In the genomic region with DNA sequence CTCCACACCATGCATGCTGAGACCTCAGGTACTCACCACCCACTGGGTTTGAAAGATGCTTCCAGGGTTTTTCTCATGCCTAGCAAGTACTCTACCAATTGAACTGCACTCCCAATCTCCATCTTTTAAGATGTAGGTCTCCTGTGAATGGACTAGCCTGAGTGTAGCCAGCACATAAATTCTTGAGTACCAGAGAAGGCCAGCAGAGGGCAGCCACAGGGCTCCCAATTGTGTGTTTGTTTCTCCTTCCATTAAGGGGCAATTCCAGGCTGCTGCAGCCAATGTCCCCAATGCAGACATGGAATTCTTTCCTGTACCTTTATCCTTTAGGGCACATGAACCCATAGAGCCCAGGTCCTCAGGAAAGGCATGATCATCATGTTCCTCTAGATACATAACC, we compare ENCODE assay signal across 9 mouse cellular contexts. TPM values are rescaled to one million over a fixed set of nuclear protein-coding genes. Genes with fewer than 3 reads are reported as not detected.
DNase-seq lines count a peak whose midpoint lies in the region; ATAC-seq lines count a peak whose summit lies in the region.
"Had no signal": no experiment of that assay in that cellular context is flagged by ENCODE, and none has a peak within 500 bp of the region (broad histone marks: within the 10 kb centered on the region; RNA-seq: fewer than 3 reads in every experiment).

No protein-coding gene starts in this region.

- no peak overlapping the region for H3K4me3 ChIP-seq in limb, embryonic 11.5 days (ENCODE audit: low read depth, low read length)

- no peak for ATAC-seq in limb, embryonic 11.5 days (ENCODE audit: insufficient number of reproducible peaks, low FRiP score, low TSS enrichment, low read depth)

- H3K9ac ChIP-seq in limb, embryonic 11.5 days (ENCODE audit: low read length), result no peak overlapping the region

- H3K9me3 ChIP-seq in limb, embryonic 11.5 days (ENCODE audit: control insufficient read depth, low read length), result no peaks in the 10 kb centered on the region

- H3K27ac ChIP-seq in limb, embryonic 11.5 days (replicated peaks; ENCODE audit: low read depth, low read length), result no peak overlapping the region

- no peaks in the 10 kb centered on the region for H3K27me3 ChIP-seq in limb, embryonic 11.5 days (ENCODE audit: control insufficient read depth, insufficient read depth, low read length)

- DNase-seq in adrenal gland, adult 2 months, result peak; percentile 36
- no peak for DNase-seq in adrenal gland, postnatal 4 days (ENCODE audit: low spot score in 2 of 2)
- peak; percentile 29 to 36 for DNase-seq in left cerebral cortex, adult 18-20 months (ENCODE audit: low spot score in 2 of 2)
- DNase-seq in left cerebral cortex, adult 11 months (ENCODE audit: low spot score), result no peak
- DNase-seq in R1 (ENCODE audit: low read depth, low spot score), result peak; percentile 61
- DNase-seq in forelimb bud, embryonic 11.5 days (ENCODE audit: low read depth, low spot score), result peak; percentile 52
- DNase-seq in limb, embryonic 11.5 days (ENCODE audit: low spot score), result peak; percentile 80
- peak; percentile 54 to 62 for DNase-seq in right cerebral cortex, postnatal 10 days (ENCODE audit: low spot score in 2 of 2)

- H3K4me2 ChIP-seq in limb, embryonic 11.5 days (ENCODE audit: low read depth, severe bottlenecking), result no peak overlapping the region

- no peaks in the 10 kb centered on the region for H3K36me3 ChIP-seq in limb, embryonic 11.5 days (ENCODE audit: control insufficient read depth, insufficient read depth, low read length)

- no peaks in the 10 kb centered on the region for H3K4me1 ChIP-seq in limb, embryonic 11.5 days (ENCODE audit: control insufficient read depth, insufficient read depth, low read length)

RNA-seq across cellular contexts. Expression of a gene that starts 4.1 kb away (rescaled TPM):
- 1 to 10 TPM in 1 of 2 experiments, under 1 TPM in 1; 0.49 to 1.1 TPM for total RNA-seq in adrenal gland, adult 2 months (2021)
- 0.98 and 1.1 TPM in 2 replicates for polyA plus RNA-seq in adrenal gland, adult 2 months (2012; rRNA removed)
- total RNA-seq in adrenal gland, postnatal 4 days (2021), result under 1 TPM; 0.25 to 0.28 TPM
- not detected for total RNA-seq in left cerebral cortex, adult 18-20 months (2021)
- polyA plus RNA-seq in limb, embryonic 11.5 days (2014; fragmentation: Nextera tagmentation; extraction: Ambion mirVana), result 0.08 and 0.18 TPM in 2 replicates

RNA-seq across cellular contexts. Expression of a gene that starts 7.9 kb away (rescaled TPM):
- not detected for total RNA-seq in adrenal gland, adult 2 months (2021)
- polyA plus RNA-seq in adrenal gland, adult 2 months (2012; rRNA removed), result not detected in 2 replicates
- not detected for total RNA-seq in adrenal gland, postnatal 4 days (2021)
- not detected for total RNA-seq in left cerebral cortex, adult 18-20 months (2021)
- 1.1 and 1.7 TPM in 2 replicates for polyA plus RNA-seq in limb, embryonic 11.5 days (2014; fragmentation: Nextera tagmentation; extraction: Ambion mirVana)
- polyA plus RNA-seq: heart, embryonic 14.5 days had no signal

RNA-seq across cellular contexts. Expression of a gene that starts 38.3 kb away (rescaled TPM):
- 1 to 10 TPM; 7.0 to 7.3 TPM for total RNA-seq in adrenal gland, adult 2 months (2021)
- 29.4 and 32.0 TPM in 2 replicates for polyA plus RNA-seq in adrenal gland, adult 2 months (2012; rRNA removed)
- total RNA-seq in adrenal gland, postnatal 4 days (2021), result 1 to 10 TPM; 7.1 to 7.8 TPM
- 1 to 10 TPM; 4.1 to 6.1 TPM for total RNA-seq in left cerebral cortex, adult 18-20 months (2021)
- polyA plus RNA-seq in limb, embryonic 11.5 days (2014; fragmentation: Nextera tagmentation; extraction: Ambion mirVana), result 13.1 and 13.8 TPM in 2 replicates

RNA-seq across cellular contexts. Expression of a gene that starts 38.8 kb away (rescaled TPM):
- under 1 TPM; 0.24 to 0.61 TPM for total RNA-seq in adrenal gland, adult 2 months (2021)
- 1.6 and 2.1 TPM in 2 replicates for polyA plus RNA-seq in adrenal gland, adult 2 months (2012; rRNA removed)
- under 1 TPM in 1 of 2 experiments, not detected in 1; 0.17 TPM for total RNA-seq in adrenal gland, postnatal 4 days (2021)
- total RNA-seq in left cerebral cortex, adult 18-20 months (2021), result under 1 TPM; 0.21 to 0.23 TPM
- 0.14 TPM in 1 of 2 replicates, not detected in the other for polyA plus RNA-seq in limb, embryonic 11.5 days (2014; fragmentation: Nextera tagmentation; extraction: Ambion mirVana)

Comparison
In these comparisons a context has a peak if more than half of its experiments do, and no peak if none do; other contexts are left out.
1. DNase-seq: peak in adrenal gland, adult 2 months (single experiment), left cerebral cortex, adult 18-20 months (2 of 2), R1 (single experiment), forelimb bud, embryonic 11.5 days (single experiment), limb, embryonic 11.5 days (single experiment) and right cerebral cortex, postnatal 10 days (2 of 2); none in adrenal gland, postnatal 4 days (0 of 2) and left cerebral cortex, adult 11 months (single experiment).